Mouse (Mus musculus) frontal cortex, postnatal 25 days (tissue): ENCODE data around the gene Olfr1396.
A peak's percentile ranks its signal among the peaks of the same experiment; 100 is the strongest.

Experiments used
- DNase-seq, 2 experiments: peaks; one replicate each; pipeline ENCODE4 v3.0.0; 2022; ENCODE audit warnings: low spot score in 2 of 2

Olfr1396 gene

GRCm38 (mm10) chr11:49114774-49115173 lies at the start of gene Olfr1396:
Olfr1396 (minus strand) TSS chr11:49114874.
- DNase-seq = no peak

GRCm38 (mm10) chr11:49156821-49157814 lies 42.4 kb upstream of the Olfr1396 start:
- no peak for DNase-seq

- DNase-seq = no peak
These were observed 39.4 kb upstream of the Olfr1396 start, which contains the start of gene Olfr1394 for GRCm38 (mm10) chr11:49154077-49154476. Olfr1394 (plus strand) TSS chr11:49154377.

- DNase-seq = no peak
These were observed 27.3 kb upstream of the Olfr1396 start, which contains the start of gene Olfr1395 for GRCm38 (mm10) chr11:49141974-49142373. Olfr1395 (plus strand) TSS chr11:49142274.

- no peak for DNase-seq
These were observed 9.5 kb upstream of the Olfr1396 start for GRCm38 (mm10) chr11:49124169-49124568.

- DNase-seq = no peak
These were observed 5.0 kb upstream of the Olfr1396 start for GRCm38 (mm10) chr11:49119635-49120034.

- DNase-seq = no peak
These were observed 516 bp downstream of the Olfr1396 start for GRCm38 (mm10) chr11:49114158-49114557.

GRCm38 (mm10) chr11:49112624-49113219 lies 2.0 kb downstream of the Olfr1396 start:
- no peak for DNase-seq

- no peak for DNase-seq
These were observed 3.7 kb downstream of the Olfr1396 start for GRCm38 (mm10) chr11:49111000-49111399.

- no peak for DNase-seq
These were observed 5.8 kb downstream of the Olfr1396 start for GRCm38 (mm10) chr11:49108833-49109232.

- DNase-seq = no peak
These were observed 6.8 kb downstream of the Olfr1396 start for GRCm38 (mm10) chr11:49107650-49108537.

GRCm38 (mm10) chr11:49105752-49106151 lies 8.9 kb downstream of the Olfr1396 start:
- no peak for DNase-seq

- DNase-seq = peak; percentile 81 to 88
These were observed 11.5 kb downstream of the Olfr1396 start for GRCm38 (mm10) chr11:49103047-49103693.

GRCm38 (mm10) chr11:49101500-49101899 lies 13.2 kb downstream of the Olfr1396 start:
- DNase-seq = no peak

- no peak for DNase-seq
These were observed 14.3 kb downstream of the Olfr1396 start for GRCm38 (mm10) chr11:49100409-49100808.

- no peak for DNase-seq
These were observed 19.3 kb downstream of the Olfr1396 start for GRCm38 (mm10) chr11:49095367-49095766.

- DNase-seq = no peak
These were observed 20.6 kb downstream of the Olfr1396 start for GRCm38 (mm10) chr11:49093861-49094660.

GRCm38 (mm10) chr11:49092786-49093185 lies 21.9 kb downstream of the Olfr1396 start:
- no peak for DNase-seq

- DNase-seq = no peak
These were observed 22.6 kb downstream of the Olfr1396 start for GRCm38 (mm10) chr11:49092053-49092586.

GRCm38 (mm10) chr11:49091171-49091570 lies 23.5 kb downstream of the Olfr1396 start:
- DNase-seq = no peak
